Mouse (Mus musculus) liver, postnatal 0 days (tissue): ENCODE results near the gene Apobec3.

Experiments
- CTCF ChIP-seq: sonication (generic); IDR thresholded peaks from 2 replicates; pipeline ENCODE4 v1.5.1; 2016; ENCODE audit warnings: antibody characterized with exemption, low read depth
- EP300 ChIP-seq: IDR thresholded peaks from 2 replicates; pipeline ENCODE4 v1.6.1; 2016; ENCODE audit warnings: antibody characterized with exemption, low read depth, mild to moderate bottlenecking

- TF ChIP-seq CTCF = no peak
- no peak for TF ChIP-seq EP300
Observed at GRCm38 (mm10) chr15:79892213-79892541, 718 bp downstream of the Apobec3 start.
